31 mouse cellular contexts compared by ENCODE assay signal in the genomic region with DNA sequence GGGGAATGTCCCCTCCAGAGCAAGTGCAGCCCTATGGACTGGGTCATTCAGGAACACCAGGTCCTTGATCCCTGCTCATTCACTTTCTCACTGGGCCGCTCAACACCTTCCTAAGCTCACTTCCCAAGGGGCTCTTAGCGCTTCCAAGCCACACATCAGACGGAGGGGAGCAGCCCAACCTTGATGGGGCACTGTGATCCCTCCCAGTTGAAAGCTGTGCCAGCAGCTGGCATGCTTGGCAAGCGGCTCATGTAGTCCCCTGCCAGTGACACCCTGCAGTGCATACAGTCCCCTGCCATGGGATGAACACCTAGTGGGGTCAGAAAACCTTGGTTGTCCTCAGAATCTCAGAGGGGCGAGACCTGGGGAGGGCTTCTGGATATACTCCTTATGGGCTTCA. TPM values are rescaled to one million over a fixed set of nuclear protein-coding genes. Genes with fewer than 3 reads are reported as not detected.
DNase-seq lines count a peak whose midpoint lies in the region; ATAC-seq and TF ChIP-seq lines count a peak whose summit lies in the region.
"Had no signal": no experiment of that assay in that cellular context is flagged by ENCODE, and none has a peak within 500 bp of the region (broad histone marks: within the 10 kb centered on the region; RNA-seq: fewer than 3 reads in every experiment).

No protein-coding gene starts in this region.

- H3K36me3 ChIP-seq in forebrain, postnatal 0 days (ENCODE audit: insufficient read depth) = no peaks in the 10 kb centered on the region
- H3K36me3 ChIP-seq in forebrain, embryonic 10.5 days (replicated peaks) = peaks cover 22% of the 10 kb centered on the region
- H3K36me3 ChIP-seq in kidney, adult 2 months (ENCODE audit: control insufficient read depth, insufficient read depth, low read length) = no peaks in the 10 kb centered on the region
- H3K36me3 ChIP-seq in kidney, postnatal 0 days (ENCODE audit: insufficient read depth, low read length) = no peaks in the 10 kb centered on the region
- H3K36me3 ChIP-seq: intestine, embryonic 15.5 days; midbrain, embryonic 15.5 days had no signal

- TF ChIP-seq CTCF in forebrain, postnatal 0 days (IDR thresholded peaks at IDR 0.05; ENCODE audit: low read depth) = no peak
- no peak for TF ChIP-seq CTCF in kidney, adult 2 months (conservative IDR thresholded peaks at IDR 0.05; ENCODE audit: insufficient read depth, insufficient read length, low read depth, low read length)
- no peak for TF ChIP-seq CTCF in brain, embryonic 14.5 days (IDR thresholded peaks at IDR 0.05; ENCODE audit: borderline replicate concordance, extremely low read depth, insufficient read depth, insufficient read length)
- no peak for TF ChIP-seq CTCF in kidney, postnatal 0 days (IDR thresholded peaks at IDR 0.05; ENCODE audit: low read depth)

- 61% methylated on average over 5 of the region's 5 CpGs for WGBS in forebrain, postnatal 0 days
- 87% methylated on average over 5 of the region's 5 CpGs for WGBS in forebrain, embryonic 10.5 days
- 45% methylated on average over 5 of the region's 5 CpGs for WGBS in kidney, adult 2 months
- WGBS in kidney, postnatal 0 days = 78% methylated on average over 5 of the region's 5 CpGs

- no peak overlapping the region for H3K9ac ChIP-seq in forebrain, postnatal 0 days
- H3K9ac ChIP-seq in kidney, postnatal 0 days (ENCODE audit: low read depth, low read length) = no peak overlapping the region
- H3K9ac ChIP-seq: intestine, embryonic 15.5 days; midbrain, embryonic 15.5 days had no signal

- H3K27ac ChIP-seq in forebrain, postnatal 0 days (ENCODE audit: low read depth, low read length) = no peak overlapping the region
- H3K27ac ChIP-seq in forebrain, embryonic 10.5 days = no peak overlapping the region
- H3K27ac ChIP-seq in kidney, adult 2 months (ENCODE audit: insufficient read depth, low read depth, low read length) = 0 out of 2 replicates have a peak overlapping the region, but pooled peaks have one; percentile 10
- peak overlapping the region; percentile 48; the same call in 1 of the 2 replicates for H3K27ac ChIP-seq in kidney, postnatal 0 days
- H3K27ac ChIP-seq: heart, adult 2 months; intestine, embryonic 15.5 days; layer of hippocampus, adult 2 months; midbrain, embryonic 15.5 days had no signal

- H3K9me3 ChIP-seq in forebrain, postnatal 0 days (ENCODE audit: low read length) = no peaks in the 10 kb centered on the region
- H3K9me3 ChIP-seq in forebrain, embryonic 10.5 days = no peaks in the 10 kb centered on the region
- no peaks in the 10 kb centered on the region for H3K9me3 ChIP-seq in kidney, postnatal 0 days (replicated peaks; ENCODE audit: low read length)
- H3K9me3 ChIP-seq: intestine, embryonic 15.5 days; midbrain, embryonic 15.5 days had no signal

- H3K27me3 ChIP-seq in forebrain, postnatal 0 days (ENCODE audit: insufficient read depth, low read length) = peaks cover 21% of the 10 kb centered on the region
- no peaks in the 10 kb centered on the region for H3K27me3 ChIP-seq in forebrain, embryonic 10.5 days (ENCODE audit: poor library complexity, severe bottlenecking)
- H3K27me3 ChIP-seq in kidney, adult 2 months (replicated peaks; ENCODE audit: control insufficient read depth, insufficient read depth, low read length) = no peaks in the 10 kb centered on the region
- no peaks in the 10 kb centered on the region for H3K27me3 ChIP-seq in kidney, postnatal 0 days (ENCODE audit: insufficient read depth, low read length)
- H3K27me3 ChIP-seq: intestine, embryonic 15.5 days had no signal

- H3K4me1 ChIP-seq in forebrain, postnatal 0 days (ENCODE audit: insufficient read depth) = 0 out of 2 replicates have a peak, but pooled peaks cover 3% of the 10 kb centered on the region
- peaks cover 99% of the 10 kb centered on the region for H3K4me1 ChIP-seq in forebrain, embryonic 10.5 days
- H3K4me1 ChIP-seq in kidney, adult 2 months (ENCODE audit: control insufficient read depth, insufficient read depth, low read length) = peaks cover 66% of the 10 kb centered on the region
- peaks cover 63% of the 10 kb centered on the region for H3K4me1 ChIP-seq in kidney, postnatal 0 days (replicated peaks; ENCODE audit: insufficient read depth, low read length)

- no peak overlapping the region for H3K4me2 ChIP-seq in forebrain, postnatal 0 days (ENCODE audit: low read depth)
- no peak overlapping the region for H3K4me2 ChIP-seq in kidney, postnatal 0 days (ENCODE audit: low read length)
- H3K4me2 ChIP-seq: intestine, embryonic 15.5 days; liver, embryonic 11.5 days; midbrain, embryonic 15.5 days had no signal

- no peak for TF ChIP-seq POLR2A in kidney, adult 2 months (IDR thresholded peaks at IDR 0.05; ENCODE audit: low read depth, low read length)
- TF ChIP-seq POLR2A in brain, embryonic 14.5 days (IDR thresholded peaks at IDR 0.05; ENCODE audit: borderline replicate concordance, extremely low read depth, insufficient read depth, insufficient read length, poor library complexity, severe bottlenecking) = no peak

- no peak for ATAC-seq in forebrain, postnatal 0 days
- ATAC-seq in kidney, postnatal 0 days (replicated peaks; ENCODE audit: low FRiP score, low read depth) = no peak
- ATAC-seq: forebrain, embryonic 14.5 days; intestine, embryonic 15.5 days; midbrain, embryonic 15.5 days had no signal

- no peak overlapping the region for H3K4me3 ChIP-seq in forebrain, postnatal 0 days (ENCODE audit: low read depth, low read length)
- H3K4me3 ChIP-seq in forebrain, embryonic 10.5 days = no peak overlapping the region
- no peak overlapping the region for H3K4me3 ChIP-seq in kidney, adult 2 months (ENCODE audit: insufficient read depth, low read depth, low read length)
- H3K4me3 ChIP-seq in kidney, postnatal 0 days (replicated peaks; ENCODE audit: low read depth, low read length) = no peak overlapping the region
- H3K4me3 ChIP-seq: erythroblast, embryonic 14.5 days; heart, adult 2 months; intestine, embryonic 15.5 days; layer of hippocampus, adult 2 months; midbrain, embryonic 15.5 days; myocyte had no signal

- DNase-seq in forebrain, postnatal 0 days = peak; percentile 18
- DNase-seq in forebrain, embryonic 10.5 days (ENCODE audit: extremely low spot score, low spot score) = no peak
- DNase-seq in kidney, adult 2 months = peak; percentile 54
- no peak for DNase-seq in kidney, postnatal 25 days
- peak; percentile 52 for DNase-seq in brain, embryonic 14.5 days (ENCODE audit: low read depth)
- no peak for DNase-seq in kidney, postnatal 0 days (ENCODE audit: low spot score)
- DNase-seq in spleen, adult 18-20 months = no peak
- DNase-seq: cerebellum, adult 8-10 months; gastrocnemius, postnatal 25 days; heart, adult 2 months; lung, adult 18-20 months; lung, postnatal 36 days; thymus, adult 2 months had no signal

RNA-seq across cellular contexts. Expression of a gene that starts 4.3 kb away (rescaled TPM):
- total RNA-seq in forebrain, postnatal 0 days (2014; rRNA removed) = 0.85 and 1.3 TPM in 2 replicates
- 0.06 TPM in 1 of 2 replicates, not detected in the other for polyA plus RNA-seq in forebrain, postnatal 0 days (2015; fragmentation: Nextera tagmentation; extraction: Ambion mirVana)
- 0.80 and 0.82 TPM in 2 replicates for polyA plus RNA-seq in forebrain, embryonic 10.5 days (2016; fragmentation: Nextera tagmentation; extraction: Ambion mirVana)
- 8.6 and 9.6 TPM in 2 replicates for polyA plus RNA-seq in kidney, adult 2 months (2012; rRNA removed)
- polyA plus RNA-seq in brain, embryonic 14.5 days (2012; rRNA removed) = 1.5 and 2.1 TPM in 2 replicates
- 0.38 and 0.47 TPM in 2 replicates for polyA plus RNA-seq in kidney, postnatal 0 days (2015; fragmentation: Nextera tagmentation; extraction: Ambion mirVana)
- total RNA-seq: common myeloid progenitor, adult 5-6 weeks; hematopoietic stem cell, adult 5-6 weeks; megakaryocyte-erythroid progenitor cell, adult 5-6 weeks had no signal
- polyA plus RNA-seq: erythroblast, embryonic 14.5 days; forebrain, embryonic 14.5 days had no signal

RNA-seq across cellular contexts. Expression of a gene that starts 26.9 kb away (rescaled TPM):
- not detected in 2 replicates for total RNA-seq in forebrain, postnatal 0 days (2014; rRNA removed)
- not detected in 2 replicates for polyA plus RNA-seq in forebrain, postnatal 0 days (2015; fragmentation: Nextera tagmentation; extraction: Ambion mirVana)
- not detected in 2 replicates for polyA plus RNA-seq in forebrain, embryonic 10.5 days (2016; fragmentation: Nextera tagmentation; extraction: Ambion mirVana)
- 0.23 TPM in 1 of 2 replicates, not detected in the other for polyA plus RNA-seq in kidney, adult 2 months (2012; rRNA removed)
- not detected in 2 replicates for polyA plus RNA-seq in brain, embryonic 14.5 days (2012; rRNA removed)
- polyA plus RNA-seq in kidney, postnatal 0 days (2015; fragmentation: Nextera tagmentation; extraction: Ambion mirVana) = not detected in 2 replicates
- total RNA-seq: common myeloid progenitor, adult 5-6 weeks; gastrocnemius, postnatal 25 days; heart, adult 2 months; hematopoietic stem cell, adult 5-6 weeks; layer of hippocampus, adult 2 months; left cerebral cortex, postnatal 36 days; megakaryocyte-erythroid progenitor cell, adult 5-6 weeks had no signal
- polyA plus RNA-seq: C2C12; embryonic facial prominence, embryonic 11.5 days; erythroblast, embryonic 14.5 days; forebrain, embryonic 14.5 days; heart, adult 2 months; heart, embryonic 16.5 days; intestine, embryonic 15.5 days; liver, embryonic 11.5 days; midbrain, embryonic 15.5 days; myocyte; neural tube, embryonic 14.5 days; spleen, adult 2 months; stomach, embryonic 14.5 days; thymus, adult 2 months had no signal

RNA-seq across cellular contexts. Expression of a gene that starts 41.5 kb away (rescaled TPM):
- not detected in 2 replicates for total RNA-seq in forebrain, postnatal 0 days (2014; rRNA removed)
- not detected in 2 replicates for polyA plus RNA-seq in forebrain, postnatal 0 days (2015; fragmentation: Nextera tagmentation; extraction: Ambion mirVana)
- polyA plus RNA-seq in forebrain, embryonic 10.5 days (2016; fragmentation: Nextera tagmentation; extraction: Ambion mirVana) = not detected in 2 replicates
- polyA plus RNA-seq in kidney, adult 2 months (2012; rRNA removed) = not detected in 2 replicates
- not detected in 2 replicates for polyA plus RNA-seq in brain, embryonic 14.5 days (2012; rRNA removed)
- polyA plus RNA-seq in kidney, postnatal 0 days (2015; fragmentation: Nextera tagmentation; extraction: Ambion mirVana) = not detected in 2 replicates
- total RNA-seq: common myeloid progenitor, adult 5-6 weeks; gastrocnemius, postnatal 25 days; heart, adult 2 months; hematopoietic stem cell, adult 5-6 weeks; layer of hippocampus, adult 2 months; megakaryocyte-erythroid progenitor cell, adult 5-6 weeks had no signal
- polyA plus RNA-seq: C2C12; embryonic facial prominence, embryonic 11.5 days; erythroblast, embryonic 14.5 days; forebrain, embryonic 14.5 days; heart, adult 2 months; heart, embryonic 16.5 days; intestine, embryonic 15.5 days; liver, embryonic 11.5 days; midbrain, embryonic 15.5 days; myocyte; neural tube, embryonic 14.5 days; spleen, adult 2 months; stomach, embryonic 14.5 days; thymus, adult 2 months; urinary bladder, adult 2 months had no signal

RNA-seq across cellular contexts. Expression of a gene that starts 54.3 kb away (rescaled TPM):
- 8.7 and 10.7 TPM in 2 replicates for total RNA-seq in forebrain, postnatal 0 days (2014; rRNA removed)
- polyA plus RNA-seq in forebrain, postnatal 0 days (2015; fragmentation: Nextera tagmentation; extraction: Ambion mirVana) = 5.8 and 6.0 TPM in 2 replicates
- polyA plus RNA-seq in forebrain, embryonic 10.5 days (2016; fragmentation: Nextera tagmentation; extraction: Ambion mirVana) = 8.0 and 8.1 TPM in 2 replicates
- polyA plus RNA-seq in kidney, adult 2 months (2012; rRNA removed) = 33.4 and 34.1 TPM in 2 replicates
- polyA plus RNA-seq in brain, embryonic 14.5 days (2012; rRNA removed) = 8.5 and 11.6 TPM in 2 replicates
- polyA plus RNA-seq in kidney, postnatal 0 days (2015; fragmentation: Nextera tagmentation; extraction: Ambion mirVana) = 16.9 and 17.8 TPM in 2 replicates
- polyA plus RNA-seq: erythroblast, embryonic 14.5 days had no signal

Comparison
In these comparisons a context has a peak if more than half of its experiments do, and no peak if none do; other contexts are left out.
1. DNase-seq: peak in forebrain, postnatal 0 days (single experiment), kidney, adult 2 months (single experiment) and brain, embryonic 14.5 days (single experiment); none in forebrain, embryonic 10.5 days (single experiment), kidney, postnatal 25 days (0 of 2), kidney, postnatal 0 days (single experiment) and spleen, adult 18-20 months (0 of 2).
2. H3K27ac ChIP-seq: peak in kidney, adult 2 months (single experiment) and kidney, postnatal 0 days (single experiment); none in forebrain, postnatal 0 days (single experiment) and forebrain, embryonic 10.5 days (single experiment).